ENCODE assay signal across 1 mouse cellular context in the genomic region with DNA sequence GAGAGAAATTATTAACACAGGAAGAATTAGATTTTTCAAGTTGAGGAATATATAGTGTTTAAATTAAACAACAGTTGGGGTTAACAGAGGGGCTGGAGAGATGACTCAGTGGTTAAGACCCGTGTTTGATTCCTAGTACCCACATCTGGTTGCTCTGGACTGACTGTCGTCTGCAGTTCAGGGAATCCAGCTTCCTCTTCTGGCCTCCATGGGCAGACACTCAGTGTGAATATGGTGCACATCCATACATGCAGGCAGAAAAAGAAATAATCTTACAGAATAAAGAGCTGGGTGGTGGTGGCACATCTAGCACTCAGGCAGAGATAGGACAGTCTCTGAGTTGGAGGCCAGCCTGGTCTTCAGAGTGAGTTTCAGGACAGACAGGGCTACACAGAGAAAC.
A peak's percentile ranks its signal among the peaks of the same experiment; 100 is the strongest.
TF ChIP-seq lines count a peak whose summit lies in the region.

No protein-coding gene starts in this region.

TF ChIP-seq in CH12.LX, 34 proteins besides CTCF, POLR2A, EP300 and RAD21:
- TF ChIP-seq UBTF (IDR thresholded peaks at IDR 0.05; ENCODE audit: low read depth, low read length) (no peak), SIN3A (IDR thresholded peaks at IDR 0.05; ENCODE audit: low read length) (no peak), POLR2AphosphoS2 (IDR thresholded peaks at IDR 0.05; ENCODE audit: low read depth, low read length) (no peak), ZMIZ1 (IDR thresholded peaks at IDR 0.05; ENCODE audit: low read depth, low read length) (no peak), RCOR1 (conservative IDR thresholded peaks at IDR 0.05; ENCODE audit: low read depth, low read length) (no peak), CHD2 (IDR thresholded peaks at IDR 0.05; ENCODE audit: low read length) (0 out of 2 replicates have a peak, but pooled peaks have one; percentile 16), E2F4 (IDR thresholded peaks at IDR 0.05; ENCODE audit: insufficient replicate concordance, low read depth, low read length) (no peak), GABPA (IDR thresholded peaks at IDR 0.05; ENCODE audit: insufficient replicate concordance, low read depth, low read length) (no peak), ZNF384 (IDR thresholded peaks at IDR 0.05; ENCODE audit: low read depth, low read length) (no peak), TBP (conservative IDR thresholded peaks at IDR 0.05; ENCODE audit: low read depth, low read length) (no peak), NELFE (IDR thresholded peaks at IDR 0.05; ENCODE audit: low read depth, low read length) (0 out of 2 replicates have a peak, but pooled peaks have one; percentile 15), TCF12 (IDR thresholded peaks at IDR 0.05; ENCODE audit: low read depth, low read length) (no peak), KAT2A (IDR thresholded peaks at IDR 0.05; ENCODE audit: insufficient replicate concordance, low read length) (no peak), ETS1 (conservative IDR thresholded peaks at IDR 0.05; ENCODE audit: low read depth, low read length) (no peak), MAX (IDR thresholded peaks at IDR 0.05; ENCODE audit: low read length) (no peak), JUN (IDR thresholded peaks at IDR 0.05; ENCODE audit: insufficient read depth, low read depth, low read length) (no peak), ELF1 (IDR thresholded peaks at IDR 0.05; ENCODE audit: low read depth, low read length) (no peak)
